Mouse (Mus musculus): ENCODE data around the gene Nmnat2.

Gene Nmnat2

DNA sequence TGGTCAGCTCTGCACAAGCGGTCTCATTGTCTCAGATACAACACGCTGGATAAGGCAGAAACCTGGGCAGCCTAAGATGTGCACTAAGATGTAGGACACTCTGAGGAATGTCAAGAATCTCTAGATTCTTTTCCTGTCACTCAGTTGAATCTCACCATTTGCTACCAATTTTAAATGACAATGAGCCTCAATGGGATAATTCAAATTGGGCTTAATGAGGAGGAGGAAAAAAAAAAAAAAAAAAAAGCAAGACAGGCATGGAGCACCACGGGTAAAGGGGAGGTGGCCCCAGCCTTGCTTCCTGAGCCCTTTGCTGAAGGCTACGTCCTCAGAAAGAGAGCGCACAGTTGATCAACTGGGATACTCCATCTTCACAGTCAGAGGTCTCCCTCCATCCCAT is 138.4 kb downstream of the Nmnat2 start:
- no peak for DNase-seq (ENCODE audit: low read depth, low spot score)

DNA sequence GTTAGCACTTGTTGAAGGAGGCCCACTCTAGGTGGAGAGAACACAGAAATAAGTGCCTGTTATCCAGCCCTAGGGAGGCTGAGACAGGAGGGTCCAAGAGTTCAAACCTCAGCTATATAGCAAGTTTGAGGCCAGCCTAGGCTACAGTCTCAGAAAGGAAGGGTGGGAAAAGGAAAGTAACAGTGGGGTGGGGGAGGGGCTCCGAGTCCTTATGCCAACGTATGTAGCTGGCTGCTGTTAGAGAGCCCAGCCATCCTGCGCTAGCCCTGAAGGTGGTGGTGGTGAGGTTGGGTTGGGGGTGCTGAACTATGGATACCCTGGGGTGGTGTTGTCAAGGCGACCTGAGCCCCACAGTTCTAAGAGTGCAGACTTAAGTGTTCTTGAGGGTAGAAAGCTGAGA is 138.8 kb downstream of the Nmnat2 start:
- no peak for DNase-seq (ENCODE audit: low read depth, low spot score)

DNA sequence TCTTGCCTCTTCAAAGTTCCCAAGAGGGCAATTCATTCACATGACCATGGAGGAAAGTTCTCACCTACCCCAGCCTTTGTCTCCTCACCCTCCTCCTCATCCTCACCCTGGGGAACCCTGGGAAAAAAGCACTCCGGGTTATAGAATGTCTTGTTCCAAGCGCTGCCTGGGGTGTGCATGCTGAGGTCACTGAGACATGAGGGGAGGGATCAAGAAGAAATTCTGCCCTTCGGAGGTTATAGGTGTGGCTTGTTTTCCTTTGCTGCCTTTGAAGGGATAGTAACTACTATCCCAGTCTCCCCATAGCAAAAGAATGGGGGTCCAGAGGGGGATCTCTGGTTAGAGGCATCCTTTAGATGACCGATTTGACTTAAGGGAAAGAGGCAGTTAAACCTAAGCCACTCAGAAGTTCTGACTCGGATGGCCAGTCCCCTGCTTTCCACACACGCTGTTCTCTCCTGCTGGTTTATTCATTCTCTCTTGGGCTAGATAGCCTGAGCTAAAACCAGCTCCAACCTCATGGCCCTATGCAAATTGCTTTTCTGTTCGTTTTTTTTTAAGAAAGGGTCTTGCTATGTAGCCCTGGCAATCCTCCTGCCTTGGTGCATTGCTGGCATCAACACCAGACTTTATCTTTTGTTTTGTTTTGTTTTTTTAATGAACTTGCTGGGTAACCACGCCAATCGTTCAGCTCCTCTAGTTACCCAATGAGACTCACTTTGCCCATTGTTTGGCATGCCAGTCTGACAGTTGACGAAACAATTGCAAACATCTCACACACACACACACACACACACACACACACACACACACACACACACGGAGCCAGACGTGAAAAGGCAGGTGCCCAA is 139.7 kb downstream of the Nmnat2 start:
- no peak for DNase-seq (ENCODE audit: low read depth, low spot score)

DNA sequence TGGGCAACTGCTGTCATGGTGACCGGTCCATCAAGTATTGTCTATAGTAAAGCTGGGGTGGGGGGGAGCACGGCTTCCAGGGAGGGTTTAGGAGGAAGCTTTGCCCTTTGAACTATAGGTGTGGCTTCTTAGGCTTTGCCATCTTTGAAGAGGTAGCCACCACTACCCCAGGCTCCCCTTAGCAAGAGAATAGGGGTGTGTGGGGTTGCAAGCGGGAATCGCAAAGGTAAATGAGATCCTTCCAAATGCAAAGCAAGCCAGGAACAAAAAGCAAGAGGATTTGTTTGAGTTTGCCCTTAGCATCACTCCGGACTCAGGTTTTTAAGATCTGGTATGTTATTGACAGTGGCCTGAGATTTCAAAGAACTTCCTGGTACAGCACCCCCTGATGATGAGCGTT is 140.5 kb downstream of the Nmnat2 start:
- DNase-seq (ENCODE audit: low read depth, low spot score): no peak

DNA sequence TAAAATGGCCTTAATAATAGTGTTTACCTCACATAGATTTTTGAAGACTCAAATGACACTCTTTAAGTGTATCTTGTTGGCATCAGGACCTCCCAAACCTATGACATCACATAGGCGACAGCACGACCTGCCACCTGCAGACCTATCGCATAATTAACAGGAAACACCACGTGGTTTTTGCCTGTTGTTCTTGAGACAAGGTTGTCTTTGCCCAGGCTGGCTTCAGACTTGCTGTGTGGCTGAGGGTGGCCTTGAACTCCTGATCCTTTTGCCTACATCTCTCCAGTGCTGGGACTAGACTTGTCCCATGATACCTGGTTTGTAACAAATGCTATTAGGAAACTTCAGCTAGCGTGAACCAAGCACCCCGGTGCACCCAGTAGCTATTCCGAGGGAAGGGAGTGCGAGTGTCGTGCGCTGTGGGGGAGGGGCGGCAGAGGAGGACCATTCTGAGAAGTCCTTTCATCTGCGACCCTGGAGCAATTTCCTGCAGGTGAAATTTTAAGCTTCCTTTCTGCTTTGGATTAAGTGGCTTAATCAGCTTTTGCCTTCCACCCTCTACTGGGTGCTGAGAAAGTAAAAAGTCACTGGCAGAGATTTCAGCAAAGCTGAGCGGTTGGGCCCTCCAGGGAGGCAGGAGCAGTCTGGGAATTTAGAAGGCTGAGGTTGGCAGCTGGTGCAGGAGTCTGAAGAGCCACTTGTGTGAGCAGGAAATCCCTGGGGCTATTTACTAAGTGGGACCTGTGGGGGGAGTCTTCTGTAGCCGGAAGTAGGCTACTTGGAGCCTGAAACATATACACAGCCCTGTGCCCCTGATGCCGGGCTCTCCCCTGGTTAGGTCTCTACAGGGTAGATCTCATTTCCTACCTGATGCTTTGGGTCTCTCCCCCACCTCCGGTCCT is 141.3 kb downstream of the Nmnat2 start:
- DNase-seq (ENCODE audit: low read depth, low spot score): no peak

DNA sequence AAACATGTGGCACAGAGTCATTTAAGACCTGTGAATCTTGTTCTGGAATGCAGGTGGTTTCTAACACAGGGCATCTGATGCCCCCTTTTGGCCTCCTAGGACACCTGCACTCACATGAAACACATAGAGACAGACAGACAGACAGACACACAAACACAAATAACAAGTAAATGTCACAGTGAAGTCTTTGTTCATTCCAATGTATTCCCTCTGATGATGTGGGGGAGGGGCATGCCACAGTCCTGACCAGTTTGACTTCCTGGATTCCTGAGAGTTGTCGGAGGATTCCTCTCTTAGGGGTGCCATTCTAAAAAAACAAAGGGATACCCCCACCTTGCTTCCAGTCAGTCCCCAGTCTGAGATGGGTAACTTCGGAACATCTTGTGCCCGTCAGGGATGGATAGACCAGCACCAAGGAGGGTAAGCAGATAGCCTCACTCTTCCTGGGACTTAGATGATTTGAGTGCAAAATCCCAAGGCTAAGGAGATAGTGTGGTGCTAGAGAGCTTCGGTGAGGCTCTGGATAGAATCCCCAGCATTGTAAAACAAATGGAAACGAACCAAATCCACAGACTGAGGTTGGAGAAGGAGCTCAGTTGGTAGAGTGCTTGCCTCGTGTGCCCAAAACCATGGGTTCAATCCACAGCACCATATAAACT is 142.4 kb downstream of the Nmnat2 start:
- DNase-seq (ENCODE audit: low read depth, low spot score): no peak

DNA sequence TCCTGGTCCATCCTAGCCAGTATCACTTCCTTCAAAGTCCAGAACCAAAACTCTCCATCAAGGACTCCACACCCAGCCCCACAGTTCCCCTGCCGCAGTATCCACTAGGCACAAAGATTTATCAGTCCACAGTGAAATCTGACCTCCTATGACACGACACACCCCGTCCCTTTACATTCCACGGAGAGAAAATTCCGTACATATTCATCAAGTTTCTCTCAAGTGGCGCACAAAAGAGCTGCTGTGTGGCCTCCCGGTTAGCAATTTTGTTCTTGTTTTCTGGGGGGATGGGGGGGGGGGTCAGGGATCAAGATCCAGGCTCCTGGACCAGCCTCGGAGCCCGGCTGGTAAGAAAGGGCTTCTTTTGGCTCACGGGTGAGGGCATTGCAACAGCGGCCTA is 143.8 kb downstream of the Nmnat2 start:
- DNase-seq (ENCODE audit: low read depth, low spot score): no peak

DNA sequence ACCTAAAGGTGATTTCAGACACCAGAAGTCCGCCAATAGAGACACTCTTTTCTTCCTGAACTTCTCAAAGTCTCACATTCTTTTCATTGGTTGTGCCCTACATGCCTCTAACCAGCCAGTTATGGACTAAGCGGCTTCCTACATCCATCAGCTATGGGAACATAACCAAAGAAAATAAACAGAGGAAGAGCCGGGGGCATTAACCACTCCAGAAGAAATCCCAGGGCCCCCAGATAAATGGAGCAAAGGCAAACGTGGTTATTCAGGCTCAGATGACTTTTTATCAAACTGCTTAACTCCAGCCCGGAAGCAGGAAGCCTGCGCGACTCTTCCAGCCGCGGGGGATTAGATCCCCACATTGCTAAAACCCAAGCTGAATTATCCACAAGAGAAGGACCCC is 146.1 kb downstream of the Nmnat2 start:
- DNase-seq (ENCODE audit: low read depth, low spot score): no peak

DNA sequence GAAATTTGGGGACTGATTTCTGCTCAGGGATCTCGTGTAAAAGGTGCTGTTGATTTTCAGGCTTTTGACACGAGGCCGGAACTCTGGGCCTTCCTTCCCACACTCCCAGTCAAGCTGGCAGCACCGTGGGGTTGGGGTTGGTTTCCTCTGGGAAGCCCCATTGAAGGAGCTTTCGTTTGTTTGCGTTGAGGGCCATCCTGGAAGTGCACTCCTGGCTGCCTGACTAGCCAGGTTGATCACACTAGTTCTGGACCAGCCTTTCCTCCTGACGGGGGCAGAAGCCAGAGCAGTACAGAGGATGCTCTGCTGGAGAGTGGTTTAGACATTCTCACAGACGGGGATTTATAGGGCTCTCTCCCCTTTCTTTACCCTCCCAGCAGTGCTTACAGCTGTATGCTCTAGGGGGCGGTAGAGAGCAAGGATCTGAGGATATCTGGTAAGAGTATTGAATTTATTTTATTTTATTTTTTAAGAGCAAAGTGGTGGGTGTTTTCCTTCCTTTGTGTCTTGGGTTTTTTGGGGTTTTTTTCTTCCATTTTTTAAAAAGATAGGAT is 146.6 kb downstream of the Nmnat2 start:
- DNase-seq (ENCODE audit: low read depth, low spot score): peak; percentile 77

DNA sequence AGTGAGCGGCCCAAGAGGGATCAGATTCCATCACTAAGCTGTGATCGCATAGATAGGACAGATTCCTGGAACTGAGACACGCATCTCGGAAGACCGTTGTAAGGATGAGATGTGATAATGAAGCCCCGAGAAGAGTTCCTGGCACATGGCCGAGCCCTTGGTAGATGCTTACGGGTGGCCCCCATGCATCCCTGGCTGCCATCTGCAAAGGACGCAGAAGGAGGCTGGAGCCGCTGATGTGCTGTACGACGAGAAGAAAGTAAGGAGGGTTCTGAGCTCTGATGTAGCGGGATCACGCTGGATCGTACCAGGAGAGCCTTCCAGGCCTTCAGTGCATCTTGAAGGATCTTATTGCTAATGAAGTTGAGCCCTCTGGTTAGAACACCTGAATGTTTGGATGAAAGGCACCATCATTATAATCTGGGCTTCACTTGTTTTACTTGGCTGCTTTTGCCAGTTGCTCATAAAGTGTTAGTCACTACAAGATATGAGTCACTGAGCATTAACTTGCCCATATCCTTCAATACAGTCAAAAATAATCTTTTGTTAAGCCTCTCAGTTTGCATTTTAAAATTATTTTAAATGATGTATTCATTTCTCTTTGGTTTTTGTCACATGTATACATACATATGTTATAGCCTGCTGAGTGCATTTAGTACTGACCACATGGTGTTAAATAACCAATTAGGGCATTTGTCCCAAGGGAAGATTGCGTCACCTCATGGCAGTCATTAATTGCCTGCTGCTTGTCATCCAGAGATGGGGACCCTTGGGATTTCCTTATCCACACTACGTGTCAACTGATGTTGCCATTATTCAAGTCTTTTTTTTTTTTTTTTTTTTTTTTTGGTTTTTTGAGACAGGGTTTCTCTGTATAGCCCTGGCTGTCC is 147.7 kb downstream of the Nmnat2 start:
- DNase-seq (ENCODE audit: low read depth, low spot score): no peak

DNA sequence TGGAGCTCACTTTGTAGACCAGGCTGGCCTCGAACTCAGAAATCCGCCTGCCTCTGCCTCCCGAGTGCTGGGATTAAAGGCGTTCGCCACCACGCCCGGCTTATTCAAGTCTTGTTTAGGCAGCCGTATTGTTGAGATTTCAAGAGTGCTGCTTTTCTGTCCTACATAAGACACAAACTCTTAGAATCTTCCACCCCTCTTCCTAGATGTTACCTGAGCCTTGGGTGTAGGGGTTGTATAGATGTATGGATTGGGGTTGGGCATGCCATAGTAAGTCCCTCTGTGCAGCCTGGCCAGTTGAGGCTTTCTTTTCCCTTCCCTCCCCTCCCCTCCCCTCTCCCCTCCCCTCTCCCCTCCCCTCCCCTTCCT is 148.4 kb downstream of the Nmnat2 start:
- DNase-seq (ENCODE audit: low read depth, low spot score): no peak

DNA sequence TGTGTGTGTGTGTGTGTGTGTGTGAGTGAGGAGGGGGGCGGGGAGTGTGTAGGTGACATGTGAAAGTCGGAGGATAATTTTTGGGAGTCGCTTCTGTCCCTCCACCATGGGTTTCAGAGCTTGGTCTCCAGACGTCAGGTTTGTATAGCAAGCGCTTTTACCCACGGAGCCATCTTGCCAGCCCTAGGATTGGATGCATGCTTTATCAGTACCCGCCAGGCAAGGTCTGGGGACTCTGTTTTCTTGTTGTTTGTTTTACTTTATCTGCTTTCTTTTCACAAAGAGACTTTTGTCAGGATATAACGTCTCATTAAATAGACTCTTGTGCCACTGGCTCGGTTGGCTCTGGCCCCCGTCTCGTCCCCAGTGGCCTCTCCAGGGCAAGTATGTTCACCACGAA is 150.0 kb downstream of the Nmnat2 start:
- no peak for DNase-seq (ENCODE audit: low read depth, low spot score)

DNA sequence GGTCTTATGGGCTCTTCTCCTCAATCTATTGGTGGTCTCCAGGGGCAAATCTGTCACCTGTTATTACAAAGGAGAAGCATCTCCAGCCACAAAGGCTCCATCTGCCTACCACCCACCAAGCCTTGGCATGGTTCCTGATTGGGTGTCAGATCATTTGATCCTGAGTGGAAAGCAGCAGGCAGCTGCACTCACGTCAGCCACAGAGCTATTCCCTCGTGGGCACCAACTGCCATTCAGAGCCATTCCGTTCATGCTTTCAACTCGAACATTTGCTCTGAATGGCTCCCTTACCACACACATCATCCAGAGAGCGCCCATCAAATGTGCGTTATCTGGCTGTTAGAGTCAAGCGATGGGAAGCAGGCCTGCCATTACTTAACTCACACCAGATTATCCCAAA is 153.1 kb downstream of the Nmnat2 start:
- DNase-seq (ENCODE audit: low read depth, low spot score): peak; percentile 72

DNA sequence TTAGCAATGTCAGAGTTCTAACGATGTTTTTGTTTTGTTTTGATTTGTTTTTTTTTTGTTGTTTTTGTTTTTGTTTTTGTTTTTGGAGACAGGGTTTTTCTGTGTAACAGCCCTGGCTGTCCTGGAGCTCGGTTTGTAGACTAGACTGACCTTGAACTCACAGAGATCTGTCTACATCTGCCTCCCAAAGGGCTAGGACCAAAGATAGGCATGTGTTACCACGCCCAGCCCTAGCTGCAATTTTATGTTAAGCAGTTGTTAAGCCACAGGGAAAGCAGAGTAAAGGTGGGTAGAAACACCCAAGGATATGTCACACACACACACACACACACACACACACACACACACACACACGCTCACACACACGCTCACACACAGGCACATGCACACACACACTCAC is 154.6 kb downstream of the Nmnat2 start:
- no peak for DNase-seq (ENCODE audit: low read depth, low spot score)

DNA sequence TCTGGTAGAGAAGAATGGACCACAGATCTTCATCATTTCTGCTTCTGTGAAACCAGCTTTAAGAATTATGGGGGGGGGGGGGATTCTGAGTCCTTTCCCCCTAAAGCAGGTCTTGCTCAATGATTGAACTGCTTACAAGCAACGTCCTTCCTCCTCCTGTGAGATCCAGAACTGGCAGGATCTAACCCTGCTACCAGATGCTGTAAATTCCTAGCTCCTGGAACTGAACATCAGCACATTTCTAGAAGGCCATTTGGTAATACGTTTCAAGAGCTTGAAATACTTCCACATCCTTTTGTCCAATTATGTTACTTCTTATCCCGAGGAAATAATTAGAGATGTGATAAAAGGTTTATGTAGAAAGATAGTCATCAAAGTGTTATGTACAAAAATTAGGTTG is 155.0 kb downstream of the Nmnat2 start:
- DNase-seq (ENCODE audit: low read depth, low spot score): no peak

DNA sequence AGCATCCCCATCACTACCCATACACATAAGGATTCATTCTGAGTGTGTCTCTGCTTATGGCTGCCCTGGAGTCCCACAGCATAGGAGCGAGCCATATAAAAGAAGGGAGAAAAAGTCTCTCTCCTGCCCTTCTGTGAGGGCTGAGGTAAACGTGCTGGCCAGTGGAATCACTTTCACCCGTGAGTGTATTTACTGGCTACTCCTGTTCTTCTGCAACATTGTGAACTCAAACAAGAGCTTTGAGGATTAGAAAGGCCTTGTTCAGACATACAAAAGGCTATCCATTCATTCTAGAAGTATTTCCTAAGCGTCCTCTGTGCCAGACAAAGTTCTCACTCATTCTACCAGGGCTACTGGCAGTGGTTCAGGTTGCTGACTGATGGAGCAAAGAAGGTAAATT is 156.8 kb downstream of the Nmnat2 start:
- DNase-seq (ENCODE audit: low read depth, low spot score): no peak

DNA sequence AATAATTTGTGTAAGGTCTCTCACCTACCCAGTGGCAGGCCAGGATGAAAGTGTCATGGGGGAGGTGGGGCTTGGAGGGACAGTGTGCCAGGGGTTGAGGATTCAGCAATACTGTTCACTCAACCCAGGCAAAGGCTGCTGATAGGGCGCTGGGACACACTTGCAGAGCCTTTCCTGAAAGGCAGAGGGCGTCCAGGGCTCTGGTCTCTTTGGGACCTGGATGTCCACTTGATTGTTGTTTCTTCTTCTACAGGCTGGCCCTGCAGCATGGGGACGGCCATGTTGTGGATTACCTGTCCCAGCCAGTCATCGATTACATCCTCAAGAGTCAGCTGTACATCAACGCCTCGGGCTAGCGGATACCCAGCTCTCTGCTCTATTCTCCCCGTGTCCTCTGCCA is 160.5 kb downstream of the Nmnat2 start:
- no peak for DNase-seq (ENCODE audit: low read depth, low spot score)

DNA sequence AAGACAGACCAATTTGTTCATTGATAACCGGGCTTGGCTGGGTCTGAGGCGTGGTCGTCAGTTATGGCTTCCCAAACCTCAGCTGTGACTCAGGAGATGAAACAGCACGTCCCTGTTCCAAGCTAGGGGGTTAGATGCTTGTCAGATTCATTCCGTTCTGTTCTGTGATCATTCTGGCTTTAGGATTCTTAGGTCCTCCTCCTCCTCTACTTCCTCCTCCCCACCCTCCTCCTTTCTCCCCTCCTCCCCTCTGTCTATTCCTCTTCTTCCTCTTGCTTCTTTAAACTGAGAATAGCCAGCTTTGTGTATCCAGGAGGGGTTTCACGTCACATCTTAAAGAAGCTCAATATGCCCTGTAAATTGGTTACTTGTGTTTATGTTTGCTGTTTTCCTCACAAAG is 165.8 kb downstream of the Nmnat2 start:
- DNase-seq (ENCODE audit: low read depth, low spot score): no peak

DNA sequence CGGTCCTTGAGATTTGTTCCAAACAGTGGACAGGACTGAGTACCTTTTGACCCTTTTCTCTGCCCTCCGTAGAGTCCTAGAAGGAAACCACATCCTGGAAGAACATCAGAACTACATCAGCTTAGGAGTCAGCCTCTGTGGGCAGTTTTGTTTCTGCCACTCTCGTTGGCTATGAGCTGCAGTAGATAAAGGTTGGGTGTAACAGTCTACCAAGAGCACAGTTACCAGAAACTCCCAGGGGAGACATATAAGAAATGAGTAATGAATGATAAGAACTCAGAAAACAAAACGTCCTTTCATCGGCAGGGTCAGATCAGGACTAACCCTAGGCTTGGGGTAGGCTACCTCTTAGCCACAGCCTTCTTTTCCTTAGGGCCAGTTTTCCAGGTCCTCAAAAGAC is 166.5 kb downstream of the Nmnat2 start:
- no peak for DNase-seq (ENCODE audit: low read depth, low spot score)

DNA sequence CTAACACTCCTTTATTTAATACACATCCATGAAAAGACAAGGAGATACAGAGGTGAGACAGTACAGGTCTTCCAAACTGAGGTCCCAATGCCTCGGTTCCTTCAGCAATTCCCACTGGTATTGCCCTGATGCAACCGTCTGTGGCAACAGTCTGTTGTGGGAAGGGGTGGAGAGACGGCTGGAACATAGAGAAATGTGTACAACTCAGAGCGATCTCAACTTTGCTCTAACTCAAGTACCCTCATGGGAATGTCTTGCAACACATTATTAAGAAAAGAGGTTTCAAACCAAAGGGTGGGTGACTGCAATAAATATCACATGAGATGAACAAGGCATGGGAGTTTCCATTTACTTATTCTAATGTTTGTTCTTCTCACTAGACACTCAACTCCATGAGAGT is 168.0 kb downstream of the Nmnat2 start:
- DNase-seq (ENCODE audit: low read depth, low spot score): no peak

DNA sequence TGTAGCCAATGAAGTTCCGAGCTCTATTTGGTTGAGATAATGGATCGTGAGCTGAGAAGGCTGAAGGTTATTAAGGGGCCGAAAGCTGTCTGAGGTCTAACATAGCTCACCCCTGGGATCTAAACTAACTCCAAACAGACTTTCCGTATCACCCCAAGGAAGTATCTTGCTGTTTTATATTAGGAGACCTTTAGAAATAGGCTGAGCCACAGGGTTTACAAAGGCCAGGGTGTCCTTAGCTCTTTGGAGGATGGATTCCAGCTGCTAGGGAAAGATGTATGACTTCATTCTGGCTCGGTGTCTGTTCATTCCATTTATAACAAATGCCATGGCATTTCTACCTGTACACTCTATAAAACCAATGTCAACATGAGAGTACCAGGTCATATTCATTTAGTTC is 169.7 kb downstream of the Nmnat2 start:
- DNase-seq (ENCODE audit: low read depth, low spot score): no peak

All from brain, adult 2 months (tissue).